Mouse (Mus musculus) cortical plate, adult 2 months (tissue): Measurements from ENCODE around the gene 1110051M20Rik. TPM values are rescaled to one million over a fixed set of nuclear protein-coding genes. Genes with fewer than 3 reads are reported as not detected.

ENCODE experiments used
- H3K27ac ChIP-seq: fragments of 200-500 bp; 2 replicates; pipeline ENCODE4 v1.5.1; 2012; ENCODE audit warnings: low read length, control low read depth, inconsistent platforms; ENCODE audit not compliant: insufficient read depth
- H3K4me1 ChIP-seq: fragments of 200-500 bp; 2 replicates; pipeline ENCODE4 v1.6.1; 2011; ENCODE audit warnings: low read length; ENCODE audit not compliant: control insufficient read depth, insufficient read depth
- H3K4me3 ChIP-seq: fragments of 200-500 bp; 2 replicates; pipeline ENCODE4 v1.5.1; 2011; ENCODE audit warnings: mild to moderate bottlenecking, low read length, control low read depth; ENCODE audit not compliant: insufficient read depth
- CTCF ChIP-seq: fragments of 200-500 bp; IDR thresholded peaks from 2 replicates; pipeline ENCODE4 v1.5.1; 2011; ENCODE audit warnings: mild to moderate bottlenecking, control low read depth, low read length; ENCODE audit not compliant: insufficient read depth; ENCODE audit errors: extremely low read depth
- POLR2A ChIP-seq: fragments of 200-500 bp; IDR thresholded peaks from 2 replicates; pipeline ENCODE4 v1.6.1; 2011; ENCODE audit warnings: mild to moderate bottlenecking, low read length, control low read depth; ENCODE audit not compliant: insufficient read depth; ENCODE audit errors: extremely low read depth
- polyA plus RNA-seq: library from polyadenylated mRNA; depleted of rRNA; stranded (reverse); fragments of >200 nt; gene quantifications from 2 replicates; pipeline ENCODE4 v1.2.3, GENCODE M21; 2012

1110051M20Rik gene
- polyA plus RNA-seq, 1 experiment = 121 TPM

- H3K27ac ChIP-seq = no peak overlapping the region
- H3K4me1 ChIP-seq = no peaks in the 10 kb centered on the region
- no peak for TF ChIP-seq POLR2A
- TF ChIP-seq CTCF = no peak
- no peak overlapping the region for H3K4me3 ChIP-seq
These were observed 122.0 kb downstream of the 1110051M20Rik start for GRCm38 (mm10) chr2:91322490-91322889.

DNA sequence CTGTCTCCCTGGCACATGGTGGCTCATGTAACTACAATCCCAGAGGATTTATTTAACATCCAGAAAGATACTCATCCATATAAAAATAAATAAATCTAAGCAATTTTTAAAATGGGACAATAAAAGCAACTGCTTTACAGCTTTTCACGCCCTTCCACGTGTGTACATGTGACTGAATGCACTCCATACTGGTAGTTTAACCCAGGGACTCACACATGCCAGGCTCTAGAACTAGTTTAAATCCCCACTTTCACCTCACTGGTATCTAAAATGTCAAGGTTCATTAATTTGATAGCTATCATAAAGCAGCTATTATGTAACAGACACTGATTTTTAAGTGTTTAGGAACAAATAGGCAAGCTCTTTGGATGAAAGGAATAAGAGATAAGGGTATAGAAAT lies 122.6 kb downstream of the 1110051M20Rik start:
- TF ChIP-seq CTCF = no peak
- no peak for TF ChIP-seq POLR2A
- Histone ChIP-seq H3K27ac (no peak overlapping the region), H3K4me3 (no peak overlapping the region), H3K4me1 (no peaks in the 10 kb centered on the region)

DNA sequence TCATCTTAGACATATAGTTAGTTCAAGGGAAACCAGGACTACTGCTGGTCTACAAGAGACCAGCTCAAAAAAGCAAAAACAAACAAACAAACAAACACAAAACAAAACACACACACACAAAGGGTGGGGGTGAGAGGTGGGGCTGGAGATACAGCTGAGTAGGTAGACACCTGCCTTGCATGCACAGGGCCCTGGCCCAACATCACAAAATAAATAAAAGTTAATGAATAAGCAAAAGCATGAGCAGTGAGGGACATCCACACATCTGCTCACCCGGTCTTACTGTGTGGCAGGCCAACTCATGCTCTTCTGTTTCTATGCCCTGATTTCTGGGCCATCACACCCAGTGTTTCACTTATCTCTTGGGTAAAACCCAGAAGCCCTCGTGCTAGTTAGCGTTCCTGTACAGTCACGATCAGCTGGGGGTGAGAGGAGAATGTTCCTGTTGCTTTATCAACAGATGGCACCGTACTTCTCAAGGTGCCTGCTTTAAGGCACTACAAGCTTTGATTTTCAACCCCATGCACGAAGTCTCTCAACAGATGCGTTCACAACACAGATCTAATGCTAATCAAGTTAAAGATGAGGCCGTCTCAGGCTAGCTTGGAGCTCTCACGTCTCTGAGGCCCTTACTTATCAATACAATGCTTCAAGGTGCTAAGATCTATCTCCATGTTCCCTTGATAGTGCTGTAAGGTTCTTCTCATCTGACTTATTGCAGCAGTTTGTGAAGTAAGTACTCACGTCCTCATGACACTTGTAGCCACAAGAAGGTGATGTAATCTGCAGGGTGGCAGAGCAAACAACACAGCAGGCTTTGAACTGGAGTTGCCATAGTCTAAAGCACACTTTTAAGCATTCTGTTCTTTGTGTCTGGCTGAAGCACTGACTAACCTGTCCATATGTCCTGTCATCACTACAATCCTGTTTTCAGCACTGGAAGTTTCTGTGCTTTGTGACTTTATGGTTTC lies 123.7 kb downstream of the 1110051M20Rik start:
- Histone ChIP-seq H3K27ac (no peak overlapping the region), H3K4me3 (no peak overlapping the region), H3K4me1 (no peaks in the 10 kb centered on the region)
- TF ChIP-seq CTCF (no peak), POLR2A (no peak)

DNA sequence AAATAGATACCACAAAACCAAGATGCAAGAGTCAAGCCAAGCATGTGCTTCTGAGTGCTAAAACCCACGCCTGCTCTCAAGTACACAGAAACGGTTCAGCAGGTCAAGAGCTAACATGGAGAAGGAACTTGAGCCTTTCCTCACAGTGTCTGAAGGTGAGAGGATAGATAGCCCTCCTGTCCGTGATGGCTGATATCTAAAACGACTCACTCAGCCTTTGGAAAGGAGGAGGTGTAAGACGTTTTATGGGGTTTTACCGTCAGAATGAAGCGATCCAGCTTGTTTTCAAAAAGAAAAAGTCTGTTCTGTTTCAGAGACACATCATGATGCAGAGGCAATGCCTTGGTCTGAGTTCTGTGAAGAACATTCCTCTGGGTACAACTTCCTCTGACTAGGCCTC lies 130.3 kb downstream of the 1110051M20Rik start:
- TF ChIP-seq CTCF (no peak), POLR2A (no peak)
- Histone ChIP-seq H3K4me1 (no peaks in the 10 kb centered on the region), H3K27ac (no peak overlapping the region), H3K4me3 (no peak overlapping the region)

DNA sequence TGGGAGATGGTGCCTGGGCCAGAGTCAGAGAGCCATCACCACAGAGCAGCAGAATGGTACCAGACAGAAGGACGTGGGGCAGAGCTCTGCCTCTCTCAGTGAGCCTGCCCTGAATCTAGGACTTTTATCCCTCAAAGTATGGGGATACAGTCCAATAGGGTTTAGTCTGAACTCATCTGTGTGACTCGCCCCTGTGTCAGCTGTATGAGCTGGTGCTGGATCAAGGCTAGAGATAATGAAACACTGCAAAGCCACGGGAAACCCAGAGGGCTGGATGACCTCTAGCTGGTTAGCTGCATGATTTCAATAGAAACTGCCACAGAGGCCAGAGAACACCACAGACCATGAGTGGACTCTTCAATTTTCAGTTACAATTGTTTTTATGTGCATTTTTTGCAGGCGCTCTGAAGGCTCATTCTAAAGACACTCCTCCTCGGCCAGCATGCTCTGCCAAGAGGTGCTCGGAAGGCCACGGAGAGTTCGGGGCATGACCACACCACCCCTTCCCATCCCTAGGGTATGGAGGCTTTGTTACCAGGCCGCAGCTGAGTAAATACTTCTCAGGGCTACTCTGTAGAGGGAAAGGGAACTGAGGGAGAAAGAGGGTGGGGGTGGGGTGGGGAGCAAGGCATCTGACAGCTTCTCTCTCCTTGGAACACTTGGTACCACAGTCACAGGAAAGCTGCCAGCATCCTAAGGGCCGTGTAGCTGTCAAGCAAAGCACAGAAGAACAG lies 131.8 kb downstream of the 1110051M20Rik start:
- Histone ChIP-seq H3K4me1 (peaks cover 2% of the 10 kb centered on the region; the same call in 1 of the 2 replicates), H3K4me3 (no peak overlapping the region), H3K27ac (no peak overlapping the region)
- TF ChIP-seq CTCF = no peak
- TF ChIP-seq POLR2A = no peak

DNA sequence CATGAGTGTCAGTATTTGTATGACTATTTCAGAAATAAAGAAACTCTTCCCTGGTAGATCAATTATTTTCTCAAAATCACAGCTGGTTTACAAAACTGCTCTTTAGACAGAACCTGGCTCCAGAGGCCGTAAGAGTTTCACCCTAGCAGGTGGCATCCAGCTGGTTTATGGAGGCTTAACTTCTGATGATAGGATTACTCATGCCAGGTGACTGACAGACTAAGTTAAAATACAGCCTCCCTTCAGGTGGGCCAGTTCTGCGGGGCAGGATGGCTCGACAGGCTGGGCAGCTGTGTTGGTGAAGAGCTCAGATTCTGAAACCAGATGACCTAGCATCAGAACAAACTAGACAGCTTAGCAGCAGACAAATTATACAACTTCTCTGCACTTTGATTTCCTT lies 135.0 kb downstream of the 1110051M20Rik start:
- Histone ChIP-seq H3K27ac (no peak overlapping the region), H3K4me1 (peaks cover 2% of the 10 kb centered on the region; the same call in 1 of the 2 replicates), H3K4me3 (no peak overlapping the region)
- no peak for TF ChIP-seq CTCF
- TF ChIP-seq POLR2A = no peak

DNA sequence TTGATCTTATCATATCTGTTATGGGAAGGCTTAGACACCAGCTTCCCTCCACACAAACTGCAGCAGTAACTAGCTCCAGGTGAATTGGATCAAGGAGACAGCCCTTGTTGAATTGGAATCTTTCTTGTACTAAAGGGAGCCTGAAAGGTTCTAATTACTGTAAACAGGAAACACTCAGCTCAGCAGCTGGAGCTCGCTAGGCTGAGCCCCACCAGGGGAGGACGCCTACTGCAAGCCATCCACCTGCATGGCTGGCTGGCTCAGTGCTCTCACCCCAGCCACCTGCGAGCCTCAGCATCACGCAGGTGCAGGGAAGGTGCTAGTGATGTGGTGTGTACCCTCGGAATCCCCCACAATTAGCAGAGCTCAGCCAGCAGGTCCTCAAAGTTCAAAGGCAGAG lies 135.8 kb downstream of the 1110051M20Rik start:
- H3K27ac ChIP-seq = no peak overlapping the region
- TF ChIP-seq POLR2A = no peak
- TF ChIP-seq CTCF = no peak
- peaks cover 2% of the 10 kb centered on the region; the same call in 1 of the 2 replicates for H3K4me1 ChIP-seq
- no peak overlapping the region for H3K4me3 ChIP-seq

- no peak for TF ChIP-seq CTCF
- no peak for TF ChIP-seq POLR2A
- Histone ChIP-seq H3K27ac (no peak overlapping the region), H3K4me3 (no peak overlapping the region), H3K4me1 (peaks cover 2% of the 10 kb centered on the region; the same call in 1 of the 2 replicates)
These were observed 137.9 kb downstream of the 1110051M20Rik start for GRCm38 (mm10) chr2:91306589-91306988.

DNA sequence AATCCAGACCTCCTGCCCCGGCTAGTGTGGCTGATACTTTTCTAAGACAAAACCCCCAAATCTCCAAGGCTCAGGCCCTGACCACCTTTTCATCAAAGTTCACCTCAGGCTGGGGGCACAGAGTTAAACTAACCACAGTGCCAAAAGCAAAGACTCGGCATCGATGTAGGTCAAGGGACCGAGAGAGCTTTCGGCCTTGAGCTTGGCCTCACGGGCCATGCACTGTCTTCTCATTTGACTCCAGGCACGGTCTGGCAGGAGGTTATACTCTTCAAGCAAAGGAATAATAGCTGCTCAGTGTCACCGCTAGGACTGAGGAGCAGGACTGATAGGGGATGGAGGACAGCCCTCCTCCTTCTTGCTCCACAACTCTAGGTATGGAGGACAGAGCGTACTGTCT lies 138.6 kb downstream of the 1110051M20Rik start:
- H3K27ac ChIP-seq = no peak overlapping the region
- no peak for TF ChIP-seq POLR2A
- peaks cover 2% of the 10 kb centered on the region; the same call in 1 of the 2 replicates for H3K4me1 ChIP-seq
- H3K4me3 ChIP-seq = no peak overlapping the region
